Mouse (Mus musculus): Measurements from ENCODE around the gene Klhl11. TPM values are rescaled to one million over a fixed set of nuclear protein-coding genes. Genes with fewer than 3 reads are reported as not detected.

Klhl11 gene
- polyA plus RNA-seq (2012; ENCODE audit: insufficient read depth, low replicate concordance) = 1.6 TPM in 1 of 2 replicates, not detected in the other

DNA sequence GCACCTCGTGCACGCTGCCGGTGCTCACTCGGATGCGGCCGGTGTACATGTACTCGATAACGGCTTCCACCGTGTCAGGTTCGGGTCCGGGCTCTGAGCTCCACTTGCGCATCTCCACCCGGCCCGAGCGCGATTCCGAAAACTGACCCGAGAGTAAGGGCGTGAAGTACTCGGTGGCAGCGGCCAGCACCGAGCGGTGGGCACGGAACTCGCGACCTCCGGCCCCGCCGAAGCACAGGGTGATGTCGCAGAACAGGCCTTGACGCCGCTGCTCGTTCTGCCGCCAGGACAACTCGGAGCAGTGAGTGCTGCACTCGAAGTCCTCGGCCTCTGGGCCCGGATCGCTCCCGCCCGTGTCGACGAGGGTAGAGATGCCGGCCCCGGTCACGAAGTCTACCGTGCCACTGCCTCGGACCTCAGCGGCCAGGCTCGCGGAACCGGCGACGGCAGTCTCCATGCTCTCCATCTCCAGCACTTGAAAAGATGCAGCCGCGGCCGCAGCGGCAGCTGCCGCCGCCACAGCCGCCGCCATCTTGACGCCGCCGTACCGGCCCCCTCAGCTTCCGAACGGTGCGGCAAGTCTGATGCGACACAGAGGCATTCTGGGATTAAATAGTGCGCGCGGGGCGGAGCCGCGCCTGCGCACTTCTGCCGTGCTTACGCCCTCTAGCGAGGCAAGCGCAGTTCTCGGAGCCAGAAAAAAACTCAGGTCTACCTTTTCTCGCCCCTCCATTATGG lies at the start of gene Klhl11:
Klhl11 (minus strand) TSS at position 545 of the 738 bp plus-strand sequence.
- Histone ChIP-seq H3K27me3 (replicated peaks) (no peaks in the 10 kb centered on the region), H3K4me1 (peaks cover 36% of the 10 kb centered on the region), H3K4me3 (replicated peaks) (peak within 1 kb of the TSS; percentile 97), H3K36me3 (replicated peaks; ENCODE audit: low read length) (peaks cover 38% of the 10 kb centered on the region), H3K9me3 (no peaks in the 10 kb centered on the region)
- TF ChIP-seq GATA1 (IDR thresholded peaks at IDR 0.05; ENCODE audit: borderline replicate concordance, low read length) (no peak), FLI1 (IDR thresholded peaks at IDR 0.05; ENCODE audit: low read length) (no peak)

DNA sequence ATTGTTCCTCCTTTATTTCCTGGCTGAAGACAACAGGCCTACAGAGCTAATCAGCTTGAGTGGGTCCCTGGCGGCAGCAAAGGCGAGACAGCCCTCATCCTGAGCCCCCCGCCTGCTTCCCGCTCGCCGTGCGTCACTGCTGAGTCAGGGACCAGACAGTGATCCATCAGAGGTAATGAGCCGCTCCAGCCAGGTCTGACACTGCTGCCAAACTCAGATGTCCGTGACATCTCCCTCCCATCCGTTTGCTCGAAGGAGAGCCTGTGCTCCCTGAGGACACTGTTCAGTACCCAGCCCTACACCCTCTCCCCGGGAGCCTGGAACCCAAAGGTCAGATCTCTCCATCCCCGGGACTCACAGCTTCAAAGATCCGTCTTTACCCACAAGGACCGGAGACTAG lies 48.3 kb upstream of the Klhl11 start:
- no peaks in the 10 kb centered on the region for H3K9me3 ChIP-seq
- peaks cover 100% of the 10 kb centered on the region for H3K36me3 ChIP-seq (replicated peaks; ENCODE audit: low read length)
- H3K4me3 ChIP-seq (replicated peaks) = no peak overlapping the region
- H3K27me3 ChIP-seq (replicated peaks) = no peaks in the 10 kb centered on the region
- no peak for TF ChIP-seq GATA1 (IDR thresholded peaks at IDR 0.05; ENCODE audit: borderline replicate concordance, low read length)
- TF ChIP-seq FLI1 (IDR thresholded peaks at IDR 0.05; ENCODE audit: low read length) = no peak
- peaks cover 45% of the 10 kb centered on the region for H3K4me1 ChIP-seq

DNA sequence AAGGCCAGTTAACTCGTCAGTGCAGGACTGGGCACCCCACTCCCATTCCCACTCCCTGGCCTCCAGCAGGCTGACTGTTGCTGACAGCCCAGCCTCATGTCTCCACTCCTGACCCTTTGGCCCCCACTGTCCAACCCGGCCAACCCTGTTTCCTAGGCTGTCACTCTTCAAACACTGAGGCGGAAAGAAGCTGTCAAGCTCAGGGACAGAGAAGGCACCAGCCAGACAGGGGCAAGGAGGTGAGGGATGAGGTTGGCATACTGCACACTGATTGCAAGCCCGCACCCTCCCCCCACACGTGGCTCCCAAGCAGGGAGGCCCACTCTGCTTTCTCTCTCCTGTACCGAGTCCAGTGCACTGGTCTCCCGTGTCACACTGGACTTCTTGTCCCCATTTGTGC lies 46.6 kb upstream of the Klhl11 start:
- Histone ChIP-seq H3K4me3 (replicated peaks) (no peak overlapping the region), H3K4me1 (peaks cover 29% of the 10 kb centered on the region), H3K27me3 (replicated peaks) (no peaks in the 10 kb centered on the region), H3K9me3 (no peaks in the 10 kb centered on the region), H3K36me3 (replicated peaks; ENCODE audit: low read length) (peaks cover 100% of the 10 kb centered on the region)
- TF ChIP-seq FLI1 (IDR thresholded peaks at IDR 0.05; ENCODE audit: low read length) = no peak
- no peak for TF ChIP-seq GATA1 (IDR thresholded peaks at IDR 0.05; ENCODE audit: borderline replicate concordance, low read length)

DNA sequence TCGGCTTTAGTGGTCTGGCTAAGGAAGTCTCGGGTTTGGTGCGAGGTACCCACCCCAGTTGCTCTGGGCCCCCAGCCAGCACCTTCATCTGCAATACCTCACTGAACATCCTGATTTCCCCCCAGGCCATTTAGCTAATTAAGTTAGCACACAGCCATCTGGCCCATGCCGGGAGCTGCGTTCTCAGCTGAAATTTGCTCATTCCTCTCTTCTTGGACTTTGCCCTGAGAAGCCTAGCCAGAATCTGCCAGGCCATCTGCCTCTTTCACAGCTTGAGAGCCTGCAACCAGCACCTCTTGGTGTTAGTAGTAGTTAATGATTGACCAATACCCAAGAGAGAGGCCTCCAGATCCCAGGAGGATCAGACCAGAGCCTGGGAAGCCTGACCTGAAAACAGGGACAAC lies 45.6 kb upstream of the Klhl11 start:
- Histone ChIP-seq H3K4me3 (replicated peaks) (no peak overlapping the region), H3K4me1 (peaks cover 19% of the 10 kb centered on the region), H3K36me3 (replicated peaks; ENCODE audit: low read length) (peaks cover 100% of the 10 kb centered on the region), H3K9me3 (no peaks in the 10 kb centered on the region), H3K27me3 (replicated peaks) (no peaks in the 10 kb centered on the region)
- TF ChIP-seq GATA1 (IDR thresholded peaks at IDR 0.05; ENCODE audit: borderline replicate concordance, low read length) = no peak
- TF ChIP-seq FLI1 (IDR thresholded peaks at IDR 0.05; ENCODE audit: low read length) = no peak

DNA sequence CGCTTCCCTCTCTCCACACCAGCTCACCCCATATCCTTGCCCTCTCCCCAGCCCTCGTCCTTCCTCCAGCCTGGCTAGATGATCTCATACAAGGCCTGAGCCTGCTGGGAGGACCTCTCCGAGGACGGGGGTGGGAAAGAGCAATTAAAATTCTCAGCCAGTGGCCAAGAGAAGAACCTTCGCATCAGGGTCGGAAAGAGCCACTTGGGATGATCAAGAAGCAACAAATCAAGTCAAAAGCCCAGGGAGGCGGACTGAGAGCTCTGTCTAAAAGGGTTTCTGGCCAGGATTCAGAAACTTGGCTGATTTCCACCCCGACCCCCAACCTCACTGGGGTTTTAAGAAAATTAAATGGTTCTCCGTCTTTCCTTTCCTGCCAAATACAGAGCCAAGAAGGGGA lies 43.8 kb upstream of the Klhl11 start:
- Histone ChIP-seq H3K27me3 (replicated peaks) (no peaks in the 10 kb centered on the region), H3K9me3 (no peaks in the 10 kb centered on the region), H3K36me3 (replicated peaks; ENCODE audit: low read length) (peaks cover 100% of the 10 kb centered on the region), H3K4me3 (replicated peaks) (no peak overlapping the region), H3K4me1 (peaks cover 18% of the 10 kb centered on the region; the same call in 1 of the 2 replicates)
- TF ChIP-seq GATA1 (IDR thresholded peaks at IDR 0.05; ENCODE audit: borderline replicate concordance, low read length) = no peak

DNA sequence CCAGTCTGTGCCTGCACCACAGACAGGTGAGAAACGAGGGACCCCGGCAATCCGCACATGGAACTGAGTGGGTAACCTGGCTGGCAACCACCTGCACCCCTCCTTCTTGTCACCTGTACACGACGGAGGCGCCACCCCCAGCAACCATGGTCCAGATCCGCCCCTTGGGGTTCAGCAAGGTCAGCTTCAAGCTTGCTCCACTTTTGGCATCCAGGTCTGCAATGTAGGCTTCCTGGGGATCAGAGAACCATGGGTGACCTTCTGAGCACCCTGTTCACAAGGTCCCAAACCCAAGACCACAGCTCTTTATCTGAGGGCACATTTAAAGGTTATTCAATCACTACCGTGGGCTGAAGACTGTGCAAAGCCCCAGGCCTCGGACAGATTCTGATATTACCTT lies 43.2 kb upstream of the Klhl11 start:
- H3K36me3 ChIP-seq (replicated peaks; ENCODE audit: low read length) = peaks cover 100% of the 10 kb centered on the region
- TF ChIP-seq GATA1 (IDR thresholded peaks at IDR 0.05; ENCODE audit: borderline replicate concordance, low read length) (no peak), FLI1 (IDR thresholded peaks at IDR 0.05; ENCODE audit: low read length) (no peak)
- H3K4me3 ChIP-seq (replicated peaks) = no peak overlapping the region
- H3K4me1 ChIP-seq = peaks cover 16% of the 10 kb centered on the region; the same call in 1 of the 2 replicates
- H3K27me3 ChIP-seq (replicated peaks) = no peaks in the 10 kb centered on the region
- H3K9me3 ChIP-seq = no peaks in the 10 kb centered on the region

DNA sequence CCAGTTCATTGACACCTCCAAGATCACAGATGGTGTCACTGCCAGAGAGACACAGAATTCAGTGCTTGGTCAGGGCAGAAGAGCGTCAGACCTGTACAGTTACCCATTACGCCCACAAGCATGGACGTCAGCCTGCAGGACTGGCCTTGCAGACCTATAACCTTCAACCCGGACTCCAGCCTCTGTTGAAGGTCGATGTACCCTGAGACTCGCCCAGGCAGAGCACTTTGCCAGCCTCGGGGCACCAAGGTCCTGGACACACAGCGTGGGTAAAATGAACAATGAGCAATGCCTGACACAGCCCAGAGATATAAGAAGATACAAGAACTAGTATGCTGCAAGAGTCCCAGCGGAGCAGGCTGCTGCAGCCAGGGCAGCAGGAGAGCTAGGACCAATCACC lies 42.5 kb upstream of the Klhl11 start:
- Histone ChIP-seq H3K4me3 (replicated peaks) (no peak overlapping the region), H3K9me3 (no peaks in the 10 kb centered on the region), H3K4me1 (peaks cover 11% of the 10 kb centered on the region; the same call in 1 of the 2 replicates), H3K36me3 (replicated peaks; ENCODE audit: low read length) (peaks cover 100% of the 10 kb centered on the region), H3K27me3 (replicated peaks) (no peaks in the 10 kb centered on the region)
- TF ChIP-seq GATA1 (IDR thresholded peaks at IDR 0.05; ENCODE audit: borderline replicate concordance, low read length) (no peak), FLI1 (IDR thresholded peaks at IDR 0.05; ENCODE audit: low read length) (no peak)

DNA sequence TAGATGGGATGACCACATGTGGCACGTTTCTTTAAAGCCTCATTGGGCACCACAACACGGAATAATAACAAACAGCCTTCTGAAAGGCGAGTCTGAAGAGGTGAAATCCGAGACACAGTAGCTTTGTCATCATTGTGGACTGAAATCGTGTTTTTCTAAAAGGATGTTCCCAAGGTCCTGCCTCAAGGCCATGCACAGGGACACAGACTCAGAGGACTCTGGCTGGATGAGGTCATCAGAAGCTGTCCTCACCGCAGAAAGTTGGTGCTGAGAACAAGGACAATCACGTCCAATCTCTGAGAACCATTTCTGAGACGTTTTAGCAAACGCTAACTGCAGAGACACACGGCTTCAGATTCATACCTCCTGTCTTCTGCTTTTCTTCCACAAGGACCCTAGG lies 41.2 kb upstream of the Klhl11 start:
- H3K4me3 ChIP-seq (replicated peaks) = no peak overlapping the region
- peaks cover 100% of the 10 kb centered on the region for H3K36me3 ChIP-seq (replicated peaks; ENCODE audit: low read length)
- H3K27me3 ChIP-seq (replicated peaks) = no peaks in the 10 kb centered on the region
- TF ChIP-seq GATA1 (IDR thresholded peaks at IDR 0.05; ENCODE audit: borderline replicate concordance, low read length) = no peak
- TF ChIP-seq FLI1 (IDR thresholded peaks at IDR 0.05; ENCODE audit: low read length) = no peak
- H3K4me1 ChIP-seq = no peaks in the 10 kb centered on the region
- H3K9me3 ChIP-seq = no peaks in the 10 kb centered on the region

DNA sequence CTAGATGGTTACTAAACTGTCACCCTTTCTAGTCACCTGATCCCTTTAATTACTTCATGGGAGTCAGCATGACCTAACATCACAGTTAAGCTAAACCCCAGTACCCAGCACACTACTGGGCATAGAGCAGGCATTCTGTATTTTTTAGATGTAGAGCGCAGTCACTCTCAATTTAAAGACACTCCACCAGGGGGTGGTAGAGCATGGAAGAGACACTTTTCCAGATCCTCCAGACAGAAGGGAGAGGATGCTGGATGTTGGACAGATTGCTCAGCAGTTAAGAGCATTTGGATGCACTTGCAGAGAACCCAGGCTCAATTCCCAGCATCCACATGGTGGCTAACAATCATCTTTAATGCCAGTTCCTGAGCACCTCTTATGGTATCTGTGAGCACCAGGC lies 39.8 kb upstream of the Klhl11 start:
- Histone ChIP-seq H3K4me3 (replicated peaks) (no peak overlapping the region), H3K9me3 (no peaks in the 10 kb centered on the region), H3K4me1 (no peaks in the 10 kb centered on the region), H3K27me3 (replicated peaks) (no peaks in the 10 kb centered on the region), H3K36me3 (replicated peaks; ENCODE audit: low read length) (peaks cover 100% of the 10 kb centered on the region)
- no peak for TF ChIP-seq FLI1 (IDR thresholded peaks at IDR 0.05; ENCODE audit: low read length)
- TF ChIP-seq GATA1 (IDR thresholded peaks at IDR 0.05; ENCODE audit: borderline replicate concordance, low read length) = no peak

DNA sequence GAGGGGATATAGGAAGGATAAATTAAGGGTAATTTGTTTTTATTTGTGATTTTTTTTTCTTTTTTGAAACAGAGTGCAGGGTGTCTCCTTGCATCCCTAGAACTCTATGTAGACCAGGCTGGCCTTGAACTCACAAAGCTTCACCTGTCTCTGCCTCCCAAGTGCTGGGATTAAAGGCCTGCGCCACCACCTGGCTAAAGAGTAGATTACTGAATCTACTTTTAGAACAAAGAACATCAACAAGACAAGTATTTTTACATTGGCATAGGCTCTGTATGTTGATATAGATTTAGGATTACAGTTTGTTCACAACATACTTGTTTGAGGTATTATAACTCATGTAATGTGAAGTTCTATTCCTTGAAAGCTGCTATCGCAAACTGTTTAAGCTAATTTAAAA lies 38.0 kb upstream of the Klhl11 start:
- Histone ChIP-seq H3K4me3 (replicated peaks) (no peak overlapping the region), H3K36me3 (replicated peaks; ENCODE audit: low read length) (peaks cover 97% of the 10 kb centered on the region), H3K9me3 (no peaks in the 10 kb centered on the region), H3K27me3 (replicated peaks) (no peaks in the 10 kb centered on the region), H3K4me1 (no peaks in the 10 kb centered on the region)
- TF ChIP-seq FLI1 (IDR thresholded peaks at IDR 0.05; ENCODE audit: low read length) (no peak), GATA1 (IDR thresholded peaks at IDR 0.05; ENCODE audit: borderline replicate concordance, low read length) (no peak)

Measured in megakaryocyte, embryonic 14.5 days (primary cell).